Mouse (Mus musculus) cortical plate, adult 2 months (tissue): ENCODE measurements around the gene Asns.

ENCODE experiments used
- CTCF ChIP-seq: fragments of 200-500 bp; IDR thresholded peaks from 2 replicates; pipeline ENCODE4 v1.5.1; 2011; ENCODE audit warnings: mild to moderate bottlenecking, control low read depth, low read length; ENCODE audit not compliant: insufficient read depth; ENCODE audit errors: extremely low read depth
- POLR2A ChIP-seq: fragments of 200-500 bp; IDR thresholded peaks from 2 replicates; pipeline ENCODE4 v1.6.1; 2011; ENCODE audit warnings: mild to moderate bottlenecking, low read length, control low read depth; ENCODE audit not compliant: insufficient read depth; ENCODE audit errors: extremely low read depth

DNA sequence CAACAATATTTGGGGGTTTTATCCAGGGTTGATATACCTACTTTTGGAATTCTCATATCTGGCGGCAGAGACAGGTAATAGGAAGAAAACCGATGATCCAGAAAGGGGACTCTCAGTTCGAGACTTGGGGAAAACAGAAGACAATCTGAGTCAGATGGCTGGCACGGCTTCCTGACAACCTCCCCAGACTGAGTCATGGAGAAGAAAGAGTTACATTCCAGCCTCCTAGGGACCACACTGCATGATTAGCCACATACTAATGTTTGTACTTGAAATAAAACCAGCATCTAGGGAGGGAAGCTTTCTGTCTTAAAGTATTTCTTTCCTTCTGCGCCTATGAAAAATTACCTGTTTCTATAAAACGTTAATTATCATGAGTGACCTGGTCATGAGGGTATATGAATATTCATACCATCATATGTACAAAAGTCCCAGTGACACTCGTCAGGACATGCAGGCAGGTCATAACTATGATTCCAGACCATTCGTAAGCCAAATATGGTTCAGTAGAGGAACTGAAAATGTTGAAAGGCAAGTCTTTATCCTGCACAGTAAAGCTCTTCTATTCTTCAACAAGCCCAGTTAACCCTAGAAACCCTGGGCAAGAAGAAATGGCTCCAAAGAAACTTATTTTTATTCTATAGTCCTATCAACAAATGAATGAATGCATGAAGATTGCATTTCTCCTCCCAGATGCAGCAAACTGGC is 16.7 kb downstream of the Asns start:
- TF ChIP-seq POLR2A (no peak), CTCF (no peak)
